Mouse (Mus musculus): ENCODE data around the gene Slc29a2.

DNA sequence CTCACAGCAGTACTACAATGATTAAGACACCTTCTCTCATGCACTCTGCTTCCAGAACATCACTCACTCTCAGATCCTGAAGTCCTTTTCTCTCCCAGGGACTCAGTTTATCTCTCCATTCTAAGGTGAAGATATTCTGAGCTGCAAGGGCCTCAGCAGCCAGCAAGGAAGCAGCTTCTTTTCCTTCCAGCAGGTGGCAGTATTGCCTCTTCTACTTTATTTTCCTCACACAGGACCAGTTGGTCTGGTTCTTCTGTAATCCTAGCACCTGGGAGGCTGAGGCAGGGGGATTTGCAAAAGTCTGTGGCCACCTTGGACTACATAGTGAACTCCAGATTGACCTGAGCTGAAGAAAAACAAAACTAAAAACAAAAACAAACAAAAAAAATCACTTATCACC lies 41.9 kb upstream of the Slc29a2 start:
- peak; percentile 32; the same call in 1 of the 2 replicates for TF ChIP-seq CTCF (IDR thresholded peaks at IDR 0.05; ENCODE audit: borderline replicate concordance, insufficient read depth, low read length)
- no peak for TF ChIP-seq POLR2A (IDR thresholded peaks at IDR 0.05; ENCODE audit: low read depth, low read length)
